Mouse (Mus musculus) heart, embryonic 11.5 days (tissue): ENCODE data around the gene Mmrn2. TPM values are rescaled to one million over a fixed set of nuclear protein-coding genes. Genes with fewer than 3 reads are reported as not detected.

Experiments
- ATAC-seq: fragments of 200-750 bp; cut with Nextera tagmentation; replicated peaks from 2 replicates; pipeline ENCODE4 v1.8.0; 2017; ENCODE audit warnings: moderate library complexity; ENCODE audit not compliant: insufficient number of reproducible peaks, low FRiP score, low TSS enrichment
- H3K27ac ChIP-seq: fragments of 300-500 bp; sonication (generic); 2 replicates; pipeline ENCODE4 v1.5.1; 2014; ENCODE audit warnings: mild to moderate bottlenecking, low read depth, low read length
- H3K27me3 ChIP-seq: fragments of 300-500 bp; sonication (generic); 2 replicates; pipeline ENCODE4 v1.6.1; 2014; ENCODE audit warnings: mild to moderate bottlenecking, low read length, mixed read lengths; ENCODE audit not compliant: control insufficient read depth, insufficient read depth
- H3K36me3 ChIP-seq: fragments of 300-500 bp; sonication (generic); 2 replicates; pipeline ENCODE4 v1.6.1; 2014; ENCODE audit warnings: mild to moderate bottlenecking, low read length, moderate library complexity, mixed read lengths; ENCODE audit not compliant: control insufficient read depth, insufficient read depth
- H3K4me1 ChIP-seq: fragments of 300-500 bp; sonication (generic); 2 replicates; pipeline ENCODE4 v1.6.1; 2014; ENCODE audit warnings: low read length; ENCODE audit not compliant: control insufficient read depth, insufficient read depth
- H3K4me2 ChIP-seq: fragments of 300-500 bp; sonication (generic); 2 replicates; pipeline ENCODE4 v1.6.1; 2014; ENCODE audit warnings: mild to moderate bottlenecking, moderate library complexity
- H3K4me3 ChIP-seq: fragments of 300-500 bp; sonication (generic); 2 replicates; pipeline ENCODE4 v1.5.1; 2014; ENCODE audit warnings: low read depth, low read length
- H3K9ac ChIP-seq: fragments of 300-500 bp; sonication (generic); 2 replicates; pipeline ENCODE4 v1.6.1; 2014; ENCODE audit warnings: mild to moderate bottlenecking, low read depth, low read length, moderate library complexity
- H3K9me3 ChIP-seq: fragments of 300-500 bp; sonication (generic); replicated peaks from 2 replicates; pipeline ENCODE4 v1.6.1; 2016; ENCODE audit warnings: low read length; ENCODE audit not compliant: control insufficient read depth
- WGBS: fragments of 180-500 bp; shearing (Covaris S2); extraction: QIAGEN DNeasy Blood & Tissue Kit; methylation state at CpG from one replicate; pipeline ENCODE4 v1.1.7; 2014; ENCODE audit not compliant: insufficient replicate concordance; 5-methylcytosine and 5-hydroxymethylcytosine counted together
- polyA plus RNA-seq: library from polyadenylated mRNA; unstranded; fragments of >200 nt; fragmentation: Nextera tagmentation; extraction: Ambion mirVana; gene quantifications from 2 replicates; pipeline ENCODE4 v1.2.1, GENCODE M21; 2014

The Mmrn2 gene
- polyA plus RNA-seq, 1 experiment from 2014 or later = 15.8 TPM

GRCm38 (mm10) chr14:34448398-34448797 is 73.1 kb downstream of the Mmrn2 start:
- no peak overlapping the region for H3K9ac ChIP-seq
- H3K27ac ChIP-seq = no peak overlapping the region
- H3K4me2 ChIP-seq = no peak overlapping the region
- H3K4me1 ChIP-seq = peaks cover 13% of the 10 kb centered on the region
- no peaks in the 10 kb centered on the region for H3K9me3 ChIP-seq
- no peak overlapping the region for H3K4me3 ChIP-seq
- ATAC-seq = no peak
- peaks cover 7% of the 10 kb centered on the region for H3K36me3 ChIP-seq
- no peaks in the 10 kb centered on the region for H3K27me3 ChIP-seq

- Histone ChIP-seq H3K27ac (no peak overlapping the region), H3K36me3 (peaks cover 7% of the 10 kb centered on the region), H3K4me3 (no peak overlapping the region), H3K9me3 (no peaks in the 10 kb centered on the region), H3K4me2 (no peak overlapping the region), H3K9ac (no peak overlapping the region), H3K27me3 (no peaks in the 10 kb centered on the region), H3K4me1 (peaks cover 24% of the 10 kb centered on the region)
- ATAC-seq = no peak; the same call in 1 of the 2 replicates
- WGBS = 51% methylated on average over 9 of the region's 9 CpGs
Observed at GRCm38 (mm10) chr14:34449807-34450206, 74.5 kb downstream of the Mmrn2 start.

GRCm38 (mm10) chr14:34450451-34450850 is 75.2 kb downstream of the Mmrn2 start:
- no peak for ATAC-seq
- Histone ChIP-seq H3K9ac (no peak overlapping the region), H3K36me3 (peaks cover 7% of the 10 kb centered on the region), H3K27ac (no peak overlapping the region), H3K27me3 (no peaks in the 10 kb centered on the region), H3K9me3 (no peaks in the 10 kb centered on the region), H3K4me3 (no peak overlapping the region), H3K4me2 (no peak overlapping the region), H3K4me1 (peaks cover 24% of the 10 kb centered on the region)
- WGBS = 73% methylated on average over 5 of the region's 5 CpGs

DNA sequence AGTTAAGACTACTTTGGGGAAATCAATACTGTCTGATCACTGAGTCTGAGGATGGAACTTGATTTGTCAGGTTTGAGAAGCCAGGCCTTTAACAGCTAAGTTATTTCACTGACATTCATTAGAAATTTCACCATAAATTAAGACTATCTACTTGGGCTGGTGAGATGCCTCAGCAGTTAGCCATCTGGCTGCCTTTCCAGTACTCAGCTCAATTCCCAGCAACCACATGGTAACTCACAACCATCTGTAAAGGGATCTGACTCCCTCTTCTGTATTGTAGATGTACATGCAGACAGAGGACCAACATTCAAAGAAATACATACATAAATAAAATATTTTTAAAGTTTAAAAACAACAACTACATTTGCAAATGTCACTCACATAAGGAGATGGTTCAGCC is 76.6 kb downstream of the Mmrn2 start:
- Histone ChIP-seq H3K4me1 (peaks cover 24% of the 10 kb centered on the region), H3K4me2 (no peak overlapping the region), H3K36me3 (peaks cover 3% of the 10 kb centered on the region; the same call in 1 of the 2 replicates), H3K4me3 (no peak overlapping the region), H3K27me3 (no peaks in the 10 kb centered on the region), H3K27ac (no peak overlapping the region), H3K9me3 (no peaks in the 10 kb centered on the region), H3K9ac (no peak overlapping the region)
- no peak for ATAC-seq

- ATAC-seq = no peak
- Histone ChIP-seq H3K36me3 (peaks cover 1% of the 10 kb centered on the region; the same call in 1 of the 2 replicates), H3K27ac (peak overlapping the region; percentile 77), H3K9ac (peak overlapping the region; percentile 46; the same call in 1 of the 2 replicates), H3K27me3 (no peaks in the 10 kb centered on the region), H3K9me3 (no peaks in the 10 kb centered on the region), H3K4me2 (no peak overlapping the region), H3K4me1 (peaks cover 24% of the 10 kb centered on the region), H3K4me3 (no peak overlapping the region)
- WGBS = 40% methylated on average over 6 of the region's 6 CpGs
Observed at GRCm38 (mm10) chr14:34453648-34454047, 78.4 kb downstream of the Mmrn2 start.

Other genes starting within 250 kb of the Mmrn2 start
- gene Npy4r, start 223.0 kb upstream of the Mmrn2 start, polyA plus RNA-seq = 0.20 and 0.23 TPM in 2 replicates
- 0.04 and 0.08 TPM in 2 replicates for gene Gprin2, start 173.8 kb upstream of the Mmrn2 start, polyA plus RNA-seq
- gene Syt15, start 155.9 kb upstream of the Mmrn2 start, polyA plus RNA-seq = 0.16 TPM in 1 of 2 replicates, not detected in the other
- 6.2 and 6.9 TPM in 2 replicates for gene Shld2, start 65.0 kb upstream of the Mmrn2 start, polyA plus RNA-seq
- 64.4 and 67.3 TPM in 2 replicates for gene Glud1, start 64.7 kb upstream of the Mmrn2 start, polyA plus RNA-seq
- gene Fam25c, start 20.0 kb upstream of the Mmrn2 start, polyA plus RNA-seq = not detected in 2 replicates
- 2.4 and 2.9 TPM in 2 replicates for gene Sncg, start 676 bp upstream of the Mmrn2 start, polyA plus RNA-seq
- 48.1 and 48.5 TPM in 2 replicates for gene Bmpr1a, start 127.9 kb downstream of the Mmrn2 start, polyA plus RNA-seq
- gene 9230112D13Rik, start 147.3 kb downstream of the Mmrn2 start, polyA plus RNA-seq = not detected in 2 replicates
- 221 and 225 TPM in 2 replicates for gene Ldb3, start 213.2 kb downstream of the Mmrn2 start, polyA plus RNA-seq
- gene Opn4, start 224.7 kb downstream of the Mmrn2 start, polyA plus RNA-seq = 4.1 and 4.2 TPM in 2 replicates